Mouse (Mus musculus) cerebellum, adult 18-20 months (tissue): ENCODE results near the gene Utp4.
"Not testable (repeated sequence)": the region's sequence is repeated elsewhere in the genome, so short reads cannot be mapped to it uniquely, and the experiment has no call there.

Source experiments
- DNase-seq, 2 experiments: peaks; one replicate each; pipeline ENCODE4 v3.0.0; 2021

The Utp4 gene

GRCm38 (mm10) chr8:106893481-106894156 lies at the start of gene Utp4:
Gene Utp4 (plus strand): TSS chr8:106893636.
- peak; percentile 88 to 93 for DNase-seq

- no peak for DNase-seq
Observed at GRCm38 (mm10) chr8:106850034-106850433, 43.4 kb upstream of the Utp4 start.

DNA sequence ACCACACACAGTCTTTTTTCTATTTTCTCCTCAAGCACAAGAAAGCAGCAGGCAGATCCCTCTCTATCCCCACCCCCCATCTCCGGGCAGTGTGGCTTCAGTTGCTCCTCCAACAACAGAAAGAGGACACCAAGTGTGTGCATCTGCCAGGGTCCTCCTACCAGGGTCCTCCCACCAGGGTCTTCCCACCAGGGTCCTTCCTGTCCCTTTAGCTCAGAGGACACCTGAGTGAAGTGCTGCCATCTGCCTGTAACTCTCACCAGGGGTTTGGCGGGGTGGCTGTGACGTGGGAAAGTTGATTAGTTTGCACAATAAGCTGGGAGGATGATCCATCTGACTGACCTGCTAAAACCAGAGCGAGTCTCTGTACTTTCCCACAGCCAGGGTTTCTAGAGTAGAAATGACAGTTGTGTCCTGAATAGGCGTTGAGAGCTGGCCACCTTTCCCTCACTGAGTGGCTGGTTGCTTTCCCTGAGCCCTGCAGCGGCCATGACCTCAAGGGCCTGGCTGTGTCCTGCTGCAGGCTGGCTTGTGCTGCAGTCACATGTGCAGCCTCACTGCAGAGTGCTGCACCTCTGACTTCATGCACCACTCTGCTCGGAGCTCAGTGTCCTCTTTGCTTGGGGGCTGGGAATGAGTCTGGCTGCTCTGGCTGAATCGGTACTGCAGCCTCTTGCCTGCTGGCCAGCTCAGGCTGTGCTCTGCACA lies 38.7 kb upstream of the Utp4 start:
- no peak for DNase-seq

GRCm38 (mm10) chr8:106855242-106855562 lies 38.2 kb upstream of the Utp4 start:
- DNase-seq = no peak

DNA sequence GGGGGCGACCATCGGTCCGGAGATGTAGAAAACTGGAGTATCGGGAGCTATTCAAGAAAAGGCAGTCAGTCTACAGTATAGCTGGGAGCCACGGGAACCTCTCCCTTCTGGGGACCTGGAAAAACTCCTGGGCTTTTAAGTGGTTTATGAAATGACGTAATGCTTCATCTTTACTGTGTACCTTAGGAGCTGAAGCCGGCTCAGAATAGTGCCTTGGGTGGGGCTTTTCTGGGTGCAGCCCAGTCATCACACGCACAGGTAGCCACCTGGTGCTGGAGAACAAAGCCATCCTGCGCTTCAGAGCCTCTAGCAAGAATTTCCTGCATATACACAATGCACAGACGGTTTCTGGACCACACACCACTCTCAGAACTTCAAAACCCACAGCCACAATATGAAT lies 30.6 kb upstream of the Utp4 start:
- DNase-seq = no peak

GRCm38 (mm10) chr8:106865354-106865753 lies 28.1 kb upstream of the Utp4 start:
- peak; percentile 33 to 40 for DNase-seq

DNA sequence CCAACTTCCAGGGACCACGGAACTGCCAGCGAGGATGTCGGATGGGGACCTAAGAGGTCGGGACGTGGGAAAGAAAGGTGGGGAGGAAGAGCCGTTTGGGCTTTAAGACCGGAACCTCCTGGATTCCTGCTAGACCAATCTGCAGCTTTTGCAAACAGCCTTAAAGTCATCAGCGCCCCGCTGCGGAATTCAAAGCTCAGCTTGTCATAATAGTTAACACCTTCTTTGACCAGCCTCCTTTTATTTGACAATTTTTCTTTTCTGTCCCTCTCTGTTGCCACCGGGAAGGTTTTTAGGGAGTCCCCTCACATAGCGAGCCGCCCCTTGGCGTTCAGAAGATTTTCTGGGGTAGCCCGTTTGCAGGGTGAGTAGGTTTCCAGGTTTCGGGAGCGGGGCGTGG lies 23.4 kb upstream of the Utp4 start, which contains the start of gene Has3:
Has3 (plus strand) TSS at position 192 of the 400 bp plus-strand sequence.
- DNase-seq = no peak

DNA sequence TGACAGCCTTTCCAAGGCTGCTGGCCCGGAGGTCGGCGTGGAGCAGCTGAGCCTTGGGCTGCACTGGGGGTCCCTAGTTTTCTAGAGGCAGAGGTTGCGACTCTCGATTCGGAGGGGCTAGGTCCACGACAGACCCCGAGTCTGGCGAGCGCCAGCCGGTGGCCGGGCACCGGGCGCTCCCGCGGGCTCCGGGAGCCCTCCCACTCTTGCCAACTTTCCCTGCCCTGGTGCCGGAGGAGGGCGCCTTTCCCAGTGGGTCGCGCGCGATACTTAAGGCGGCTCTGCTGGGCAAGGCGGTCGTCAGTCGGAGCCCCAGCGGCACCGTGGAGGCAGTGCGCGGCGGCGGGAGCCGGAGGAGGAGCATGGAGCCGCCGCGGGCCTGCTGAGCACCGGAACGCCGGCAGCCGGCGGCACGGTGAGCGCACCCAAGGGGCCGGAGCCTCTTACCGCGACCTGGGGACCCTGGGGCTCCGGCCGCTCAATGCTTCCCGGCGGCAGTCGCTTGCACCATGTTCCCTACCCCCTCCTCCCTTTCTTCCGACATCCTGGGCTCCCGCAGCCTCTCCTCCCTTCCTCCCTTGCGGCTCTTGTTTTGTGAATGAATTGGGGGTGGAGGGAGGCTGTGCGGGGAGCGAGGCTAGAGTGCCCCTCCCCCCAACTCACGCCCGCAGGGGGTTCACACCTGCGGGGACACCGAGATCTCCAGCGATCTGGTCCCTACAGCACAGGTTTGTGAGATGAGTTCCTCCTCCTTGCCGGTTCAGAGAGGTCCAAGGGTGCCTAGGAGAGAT lies 22.7 kb upstream of the Utp4 start:
- peak; percentile 57 to 59 for DNase-seq

- peak in 1 of 2 experiments; percentile 38 for DNase-seq
Observed at GRCm38 (mm10) chr8:106871328-106871926, 22.0 kb upstream of the Utp4 start.

GRCm38 (mm10) chr8:106871931-106872371 lies 21.5 kb upstream of the Utp4 start:
- DNase-seq = peak; percentile 68 to 71

DNA sequence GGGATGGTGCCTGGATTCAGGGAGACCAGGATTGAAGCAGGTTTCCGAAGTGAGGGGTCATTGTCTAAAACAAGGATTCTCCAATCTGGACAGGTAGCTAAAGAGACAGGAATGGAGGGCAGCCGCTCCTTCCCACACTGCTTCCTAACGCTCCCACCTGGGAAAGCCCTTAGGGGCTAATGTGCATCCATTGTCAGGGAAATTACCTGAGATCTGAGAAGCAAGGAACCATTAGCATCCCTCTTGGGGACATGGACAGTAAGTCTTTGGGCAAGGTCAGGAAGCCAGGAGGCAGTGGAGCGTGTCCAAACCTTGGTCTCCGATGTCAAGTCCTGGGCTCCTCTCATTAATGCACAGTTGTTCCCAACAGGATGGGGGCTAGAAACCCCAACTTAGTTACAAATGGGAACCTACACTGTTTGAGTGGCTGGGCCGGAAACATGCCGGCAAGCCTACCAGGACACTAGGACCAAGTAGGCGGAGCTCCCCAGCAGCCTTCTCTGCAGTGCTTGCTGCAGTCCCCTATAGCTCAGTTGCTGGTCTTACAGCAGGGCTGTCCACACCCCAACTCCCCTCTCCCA lies 20.9 kb upstream of the Utp4 start:
- peak in 1 of 2 experiments; percentile 18 for DNase-seq

DNA sequence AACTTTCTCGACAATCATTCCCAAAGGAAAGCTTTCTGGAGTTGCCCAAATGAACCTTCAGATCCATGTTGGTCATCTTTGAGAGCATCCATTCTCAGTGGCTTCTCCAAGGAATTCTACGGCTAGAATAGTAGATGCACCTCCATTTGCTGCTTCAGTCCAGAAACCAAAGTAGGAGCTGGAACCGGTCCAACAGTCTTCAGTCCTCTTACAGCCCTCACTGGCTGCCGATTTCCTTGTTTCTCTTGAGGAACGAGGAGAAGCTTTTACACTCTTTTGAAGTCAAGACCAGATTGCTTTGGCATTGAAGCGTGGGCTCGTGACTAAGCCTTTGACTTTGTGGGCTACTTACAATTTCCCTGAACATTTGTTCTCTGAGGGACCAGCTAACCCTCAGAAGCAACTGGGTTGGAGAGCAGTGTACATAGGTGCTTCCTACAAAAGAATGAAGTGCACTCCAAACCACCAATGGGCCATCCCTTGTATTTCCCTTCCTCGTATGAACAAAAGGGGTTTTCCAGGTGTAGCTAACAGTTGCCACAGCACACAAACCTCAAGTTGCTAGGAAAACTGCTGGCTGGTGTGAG lies 13.2 kb upstream of the Utp4 start:
- DNase-seq = no peak

DNA sequence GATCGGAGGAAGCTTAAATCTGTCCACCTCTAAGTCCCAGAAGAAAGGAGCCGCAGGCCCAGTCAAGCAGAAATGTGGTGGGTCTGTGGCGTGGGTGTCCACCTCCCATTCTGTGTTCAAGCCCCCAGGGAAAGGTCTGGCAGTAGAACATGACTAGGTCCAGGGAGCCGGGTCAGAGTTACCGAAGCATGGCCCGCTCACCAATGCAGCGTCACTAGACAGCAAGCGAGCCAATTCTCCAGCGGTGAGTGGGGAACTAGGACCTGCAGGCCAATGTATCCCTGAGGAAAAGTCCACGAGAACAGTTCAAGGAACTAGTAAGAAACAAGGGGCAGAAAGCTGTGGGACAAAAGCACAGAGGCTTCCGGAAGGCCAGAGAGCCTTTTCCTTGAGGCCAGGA lies 9.3 kb upstream of the Utp4 start:
- not testable (repeated sequence) for DNase-seq

DNA sequence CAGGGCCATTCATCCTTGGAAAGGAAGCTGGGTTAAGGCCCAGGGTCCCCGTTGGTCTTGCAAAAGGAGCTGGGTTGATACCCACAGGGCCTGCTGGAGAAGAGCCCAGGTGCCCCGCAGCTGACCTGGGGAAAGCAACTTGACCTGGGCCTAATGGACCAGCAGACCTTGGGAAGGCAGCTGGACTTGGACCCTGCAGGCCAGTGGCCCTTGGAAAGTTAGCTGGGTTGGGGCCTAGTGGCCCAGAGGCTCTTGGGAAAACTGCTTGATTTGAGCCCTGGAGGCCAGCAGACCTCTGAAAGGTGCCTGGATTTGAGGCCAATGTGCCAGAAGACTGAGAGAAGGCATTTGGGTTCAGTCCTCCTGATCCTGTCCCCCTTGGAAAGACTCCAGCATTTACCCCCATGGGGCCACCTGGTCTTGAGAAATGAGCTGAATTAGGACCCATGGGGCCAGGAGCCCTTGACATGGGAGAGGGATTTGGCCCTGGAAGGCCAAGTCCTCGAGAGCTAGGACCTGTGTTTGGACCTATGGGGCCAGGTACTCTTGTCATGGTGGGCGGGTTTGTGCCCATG lies 8.5 kb upstream of the Utp4 start:
- DNase-seq = not testable (repeated sequence)

- DNase-seq = peak; percentile 79 to 83
Observed at GRCm38 (mm10) chr8:106887336-106888189, 5.9 kb upstream of the Utp4 start.

DNA sequence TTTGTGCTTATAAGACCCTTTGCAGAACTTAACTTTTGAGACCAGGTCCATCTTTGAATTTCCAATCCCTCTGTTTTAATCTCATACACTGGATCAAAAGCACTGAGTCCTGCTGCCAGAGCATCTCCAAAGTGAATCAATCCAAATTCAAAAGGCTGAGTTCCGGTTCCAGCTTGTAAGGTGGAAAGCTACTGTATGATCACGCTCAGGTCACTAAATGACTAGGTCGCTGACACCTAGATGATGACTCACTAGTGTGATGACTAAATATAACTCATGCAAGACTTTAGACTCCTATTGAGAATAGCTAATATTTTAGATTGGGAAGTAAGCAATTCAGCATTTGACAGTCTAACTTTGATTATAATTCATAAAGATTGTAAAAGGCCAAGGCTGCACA lies 4.6 kb upstream of the Utp4 start:
- DNase-seq = no peak

DNA sequence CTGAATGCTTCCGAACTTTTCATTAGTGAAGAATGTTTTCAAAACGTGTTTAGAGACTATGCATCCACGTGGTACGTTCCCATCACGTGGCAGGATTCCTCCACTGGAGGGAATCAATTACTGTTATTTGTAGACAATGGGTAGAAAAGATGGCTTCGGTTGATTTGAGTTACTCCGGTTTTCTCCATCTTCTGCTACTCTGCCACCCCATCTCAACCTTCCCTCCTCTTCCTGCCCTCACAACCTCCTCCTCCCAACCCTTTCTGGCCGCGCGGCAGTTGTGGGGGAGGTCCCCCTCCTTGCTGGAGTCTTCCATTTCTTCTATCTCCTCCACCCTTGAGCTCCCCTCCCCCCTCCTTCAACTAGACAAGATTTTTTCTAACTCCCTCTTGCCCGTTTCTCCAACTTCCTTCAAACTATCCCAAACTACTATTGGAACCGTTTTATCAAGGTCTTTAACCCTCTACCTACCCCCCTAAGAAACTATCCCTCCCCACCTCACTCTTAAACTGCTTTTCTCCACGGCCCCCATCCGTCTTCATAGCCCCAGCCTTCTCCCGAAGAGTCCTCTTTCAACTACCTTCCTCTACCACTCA lies 1.1 kb upstream of the Utp4 start:
- peak in 1 of 2 experiments; percentile 10 for DNase-seq

- peak in 1 of 2 experiments; percentile 8 for DNase-seq
Observed at GRCm38 (mm10) chr8:106892806-106893451, 507 bp upstream of the Utp4 start.

GRCm38 (mm10) chr8:106899473-106899872 lies 6.0 kb downstream of the Utp4 start:
- no peak for DNase-seq
